Mouse (Mus musculus) thymus, postnatal 4 days (tissue): Measurements from ENCODE around the gene Nxpe3.

Experiments
- DNase-seq: peaks from one replicate; pipeline ENCODE4 v3.0.0; 2021

The Nxpe3 gene

GRCm38 (mm10) chr16:55894893-55895650 is at the start of gene Nxpe3:
Gene Nxpe3 (minus strand): TSS chr16:55895285.
- DNase-seq, result peak; percentile 92

DNA sequence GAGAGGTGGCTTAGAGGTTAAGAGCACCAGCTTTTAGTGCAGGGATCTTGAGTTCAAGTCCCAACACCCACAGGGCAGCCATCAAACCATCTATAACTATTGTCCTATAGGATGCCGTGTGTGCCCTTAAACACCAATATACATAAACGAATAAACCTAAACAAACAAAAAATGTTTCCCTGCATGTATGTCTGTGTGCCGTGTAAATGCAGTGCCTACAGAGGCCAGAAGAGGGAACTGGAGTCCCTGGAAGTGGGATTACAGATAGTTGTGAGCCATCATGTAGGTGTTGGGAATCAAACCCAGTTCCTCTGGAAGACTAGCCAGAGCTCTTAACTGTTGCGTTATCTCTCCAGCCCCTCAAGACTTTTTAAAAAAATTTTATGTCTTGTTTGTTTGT is 45.7 kb upstream of the Nxpe3 start:
- peak; percentile 56 for DNase-seq

DNA sequence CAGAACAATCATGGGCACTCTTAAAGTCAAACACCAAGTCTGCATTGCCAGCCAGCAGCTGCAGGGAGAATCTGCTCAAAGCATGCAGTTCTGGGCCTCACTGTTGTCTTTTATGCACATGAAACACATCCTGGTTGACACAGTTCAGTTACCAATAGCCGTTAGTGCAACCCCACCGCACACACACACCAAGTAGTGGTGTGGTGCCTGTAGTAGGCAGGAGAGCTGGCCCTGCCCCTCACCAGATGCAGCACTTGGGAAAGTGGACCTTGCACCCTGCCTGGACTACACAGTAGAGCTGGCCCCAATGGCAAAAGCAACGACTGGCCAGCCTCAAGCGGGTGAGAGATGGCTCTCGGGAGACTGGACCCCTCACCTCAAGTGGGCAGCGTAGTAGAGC is 44.6 kb upstream of the Nxpe3 start:
- DNase-seq, result peak; percentile 73

- no peak for DNase-seq
These were observed 43.7 kb upstream of the Nxpe3 start for GRCm38 (mm10) chr16:55938761-55939160.

- peak; percentile 89 for DNase-seq
These were observed 39.5 kb upstream of the Nxpe3 start, which contains the start of gene Cep97 for GRCm38 (mm10) chr16:55934453-55935037. Gene Cep97 (minus strand): TSS chr16:55934855.

GRCm38 (mm10) chr16:55933681-55934343 is 38.7 kb upstream of the Nxpe3 start:
- peak; percentile 84 for DNase-seq

GRCm38 (mm10) chr16:55924010-55924409 is 28.9 kb upstream of the Nxpe3 start:
- DNase-seq, result no peak

DNA sequence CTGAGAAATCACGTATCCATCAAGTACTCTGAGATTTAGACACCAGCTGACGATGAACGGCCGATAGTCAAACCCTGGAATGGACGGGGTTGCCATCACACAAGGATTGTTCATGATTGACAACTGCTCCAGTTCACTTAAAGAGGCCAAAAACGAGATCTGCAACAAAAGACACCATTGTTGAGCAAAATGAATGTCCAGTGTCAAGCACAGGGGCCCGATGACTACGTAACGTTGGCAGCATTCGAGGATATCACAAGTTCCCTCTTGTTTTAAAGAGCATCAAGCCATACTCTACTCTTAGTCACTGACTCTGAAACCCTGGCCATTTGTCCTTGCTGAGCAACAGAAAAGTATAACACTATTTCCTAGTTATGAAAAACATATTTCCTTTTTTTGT is 27.0 kb upstream of the Nxpe3 start:
- no peak for DNase-seq

DNA sequence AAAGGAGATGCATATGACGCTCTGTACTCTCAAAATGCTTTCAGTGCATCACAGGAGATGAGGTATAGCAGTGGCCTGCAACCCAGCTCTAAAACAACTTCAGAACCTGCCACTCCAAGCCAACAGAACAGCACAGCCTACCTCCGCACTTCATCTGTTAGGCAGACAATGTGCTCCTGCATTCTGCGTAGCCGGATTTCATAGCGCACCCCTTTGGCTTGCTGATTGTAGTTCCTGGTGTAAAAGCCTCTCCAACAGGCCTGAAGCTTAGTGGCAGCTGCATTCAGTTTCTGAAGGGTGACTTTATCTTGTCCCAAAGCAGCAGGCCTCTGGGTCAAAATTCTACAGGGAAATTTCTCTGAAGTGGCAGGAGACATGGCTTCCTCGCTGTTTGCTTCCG is 19.6 kb upstream of the Nxpe3 start:
- no peak for DNase-seq

DNA sequence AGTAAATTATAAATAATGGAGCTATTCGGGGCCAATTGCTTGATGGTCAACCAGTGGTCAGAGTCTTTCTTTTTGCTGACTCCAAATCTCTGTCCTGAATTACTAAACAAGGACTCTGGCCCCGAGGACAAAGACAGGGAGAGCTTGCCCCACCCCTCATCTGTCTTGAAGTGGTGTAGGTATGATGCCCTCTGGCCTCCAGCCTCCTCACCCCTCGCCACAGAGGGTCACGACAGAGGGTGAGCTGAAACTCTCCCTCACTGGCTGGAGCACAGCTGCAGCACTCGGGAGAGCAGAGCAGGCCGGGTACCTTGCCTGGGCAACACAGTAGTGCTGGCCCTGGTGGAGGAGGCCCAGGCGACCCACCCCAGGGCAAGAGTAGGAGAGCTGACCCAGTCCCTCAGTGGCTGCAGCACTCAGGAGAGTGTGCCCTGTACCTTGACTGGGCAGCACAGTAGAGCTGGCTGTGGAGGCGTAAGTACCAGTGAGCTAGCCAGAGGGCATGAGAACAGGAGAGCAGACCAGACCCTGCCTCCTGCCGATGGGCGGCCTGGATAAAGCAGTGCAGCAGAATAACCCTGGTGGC is 15.2 kb upstream of the Nxpe3 start:
- no peak for DNase-seq

GRCm38 (mm10) chr16:55906928-55907679 is 12.0 kb upstream of the Nxpe3 start:
- no peak for DNase-seq

- DNase-seq, result no peak
These were observed 10.3 kb upstream of the Nxpe3 start for GRCm38 (mm10) chr16:55905370-55905769.

DNA sequence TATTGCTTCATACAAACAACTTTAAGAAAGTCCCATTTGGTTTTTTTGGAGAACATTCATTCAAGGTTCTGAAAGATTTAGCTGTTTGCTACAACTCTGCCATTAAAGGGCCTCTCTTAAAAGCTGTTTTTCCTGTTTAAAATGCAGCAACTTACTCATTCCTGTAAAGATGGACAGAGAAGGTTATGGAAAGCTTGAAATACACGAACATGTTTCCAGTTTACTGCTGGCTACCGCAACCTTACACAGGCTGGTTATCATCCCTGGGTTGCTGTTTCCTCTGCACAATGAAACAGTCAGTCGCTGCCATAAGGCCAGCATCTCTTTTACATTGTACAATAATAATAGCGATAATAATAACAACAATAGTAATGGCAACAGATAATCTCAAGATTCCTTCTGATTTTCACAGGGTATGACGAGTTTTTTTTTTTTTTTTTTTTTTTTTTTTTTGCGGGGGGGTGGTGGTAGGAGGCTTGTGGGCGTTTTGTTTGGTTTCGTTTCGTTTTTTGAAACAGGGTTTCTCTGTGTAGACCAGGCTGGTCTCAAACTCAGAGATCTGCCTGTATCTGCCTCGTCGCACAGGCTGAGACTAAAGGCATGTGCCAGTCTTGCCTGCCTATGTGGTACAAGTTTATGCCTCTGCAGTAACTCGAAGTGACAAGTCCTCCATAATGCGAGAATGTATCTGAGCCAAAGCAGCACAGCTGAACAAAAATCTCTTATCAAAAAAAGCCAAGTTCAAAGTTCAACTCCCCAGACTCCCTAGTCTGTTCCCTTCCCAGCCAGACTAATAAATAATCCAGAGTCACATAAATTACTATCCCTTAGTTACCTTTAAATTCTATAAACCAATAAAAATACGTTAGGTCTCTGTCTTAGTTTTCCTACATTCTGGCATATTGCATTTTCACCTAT is 7.0 kb upstream of the Nxpe3 start:
- no peak for DNase-seq

- DNase-seq, result no peak
These were observed 3.4 kb upstream of the Nxpe3 start for GRCm38 (mm10) chr16:55898385-55899002.

DNA sequence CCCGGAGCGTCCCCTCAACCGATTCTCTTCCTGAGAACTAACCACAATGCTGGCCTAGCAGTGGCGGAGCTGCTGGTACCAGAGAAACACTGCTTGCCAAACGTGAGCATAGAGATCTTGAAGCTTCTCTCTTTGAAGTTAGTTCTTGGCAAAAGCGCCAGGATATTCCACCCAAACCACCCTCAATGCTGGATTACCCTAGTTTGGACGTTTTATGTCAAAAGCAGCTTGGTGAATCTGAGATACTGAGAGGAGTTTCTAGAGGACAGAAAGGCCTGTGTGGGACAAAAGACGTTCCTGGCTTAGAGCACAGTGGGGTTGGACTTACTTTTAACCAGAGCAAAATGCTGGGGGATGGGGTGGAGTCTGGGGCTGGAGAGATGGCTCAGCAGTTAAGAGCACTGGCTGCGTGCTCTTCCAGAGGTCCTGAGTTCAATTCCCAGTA is 588 bp upstream of the Nxpe3 start:
- no peak for DNase-seq

DNA sequence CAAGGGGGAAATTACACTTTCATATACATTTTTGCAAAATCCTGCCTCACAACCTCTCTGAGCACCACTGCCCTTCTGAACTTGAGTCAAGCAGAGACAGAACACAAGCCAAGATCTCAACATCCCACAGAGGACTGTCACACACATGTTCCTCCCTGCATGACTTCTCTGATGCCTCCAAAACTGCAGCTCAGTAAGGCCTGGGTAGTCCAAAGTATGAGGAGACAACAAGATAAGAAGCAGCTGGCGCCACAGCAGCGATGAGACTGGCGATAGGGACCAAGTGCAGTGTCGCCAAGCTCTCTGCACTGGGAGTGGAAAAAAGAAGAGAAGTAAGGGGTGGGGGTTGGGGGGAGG is 571 bp downstream of the Nxpe3 start:
- peak; percentile 55 for DNase-seq

GRCm38 (mm10) chr16:55893410-55894107 is 1.5 kb downstream of the Nxpe3 start:
- DNase-seq, result no peak

DNA sequence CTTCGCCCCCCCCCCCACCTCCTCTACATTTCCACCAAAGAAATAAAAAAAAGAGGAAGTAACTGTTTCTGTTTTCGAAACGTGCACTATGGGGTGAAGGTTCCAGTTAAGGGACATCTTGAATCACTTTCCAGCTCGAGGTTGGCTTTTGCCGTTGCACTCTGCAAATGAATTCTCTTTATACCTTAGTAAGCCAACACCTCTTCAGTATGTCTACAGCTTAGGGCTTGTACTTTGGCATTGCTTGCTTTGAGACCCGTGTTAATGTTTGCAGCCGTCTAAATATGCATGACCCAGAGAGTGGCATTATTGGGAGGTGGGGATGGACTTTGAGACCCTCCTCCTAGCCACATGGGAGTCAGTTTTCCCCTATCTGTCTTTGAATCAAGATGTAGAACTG is 2.6 kb downstream of the Nxpe3 start:
- DNase-seq, result no peak

- no peak for DNase-seq
These were observed 3.7 kb downstream of the Nxpe3 start for GRCm38 (mm10) chr16:55891346-55891745.

- no peak for DNase-seq
These were observed 4.5 kb downstream of the Nxpe3 start for GRCm38 (mm10) chr16:55890346-55891136.
